Mouse (Mus musculus) thymus, adult 2 months (tissue): ENCODE measurements around the gene Lrrn4cl.

Source experiments
- CTCF ChIP-seq: fragments of 200-500 bp; IDR thresholded peaks from 2 replicates; pipeline ENCODE4 v1.5.1; 2012; ENCODE audit warnings: mild to moderate bottlenecking, control low read depth, low read length, moderate library complexity, borderline replicate concordance; ENCODE audit not compliant: control insufficient read depth, poor library complexity, insufficient read depth; ENCODE audit errors: extremely low read depth
- POLR2A ChIP-seq: fragments of 200-500 bp; IDR thresholded peaks from 2 replicates; pipeline ENCODE4 v1.6.1; 2012; ENCODE audit warnings: mild to moderate bottlenecking, low read length, control low read depth, moderate library complexity; ENCODE audit not compliant: control insufficient read depth, poor library complexity, insufficient read depth; ENCODE audit errors: extremely low read depth

DNA sequence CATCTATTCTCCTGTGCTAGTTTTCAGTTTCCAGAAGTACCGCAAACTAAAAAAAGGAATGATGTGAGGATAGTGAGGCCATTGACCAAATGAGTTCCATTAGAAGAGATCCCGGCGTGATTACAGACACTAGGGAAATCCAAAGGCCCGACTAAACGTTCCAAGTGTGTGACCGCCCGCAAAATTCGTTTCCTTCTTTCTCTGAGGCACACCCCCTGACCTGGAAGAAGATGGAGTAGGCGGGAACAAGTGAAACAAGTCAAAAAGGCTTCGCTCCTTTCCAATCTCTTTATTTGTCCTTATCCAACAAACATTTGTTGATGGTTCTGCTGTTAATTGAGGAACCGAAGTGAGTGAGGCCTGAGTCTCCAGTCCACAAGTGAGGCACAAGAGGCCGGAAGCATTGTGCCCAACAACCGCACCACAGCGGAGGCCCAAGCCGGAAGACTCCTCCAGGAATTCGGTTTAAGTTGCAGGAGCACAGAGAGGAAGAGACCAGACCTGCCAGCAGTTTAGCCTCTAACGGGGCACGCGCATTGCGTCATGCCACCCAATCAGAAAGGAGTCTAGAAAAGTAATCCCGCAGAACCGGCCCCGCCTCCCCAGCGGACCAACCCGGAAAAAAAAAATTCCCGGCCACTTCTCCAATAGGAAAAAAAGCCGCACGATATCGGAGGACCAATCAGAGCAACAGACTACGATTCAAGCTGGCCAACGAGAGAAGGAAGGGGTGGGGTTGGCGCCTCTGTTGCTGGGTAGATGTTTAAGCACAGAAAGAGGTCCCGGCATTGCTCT is 31.6 kb upstream of the Lrrn4cl start, which contains the start of gene Ttc9c:
- TF ChIP-seq CTCF (no peak), POLR2A (peak; percentile 73)
